Mouse (Mus musculus) effector memory CD4-positive, alpha-beta T cell, adult 5 months (primary cell): ENCODE measurements around the gene Tcn2. TPM values are rescaled to one million over a fixed set of nuclear protein-coding genes. Genes with fewer than 3 reads are reported as not detected.

Experiments used
- polyA plus RNA-seq: library from polyadenylated mRNA; unstranded; fragments of 100-300 nt; shearing (Covaris generic); gene quantifications from one replicate; pipeline ENCODE4 v1.2.1, GENCODE M21; 2017

Gene Tcn2
- polyA plus RNA-seq = 17.6 TPM

DNA sequence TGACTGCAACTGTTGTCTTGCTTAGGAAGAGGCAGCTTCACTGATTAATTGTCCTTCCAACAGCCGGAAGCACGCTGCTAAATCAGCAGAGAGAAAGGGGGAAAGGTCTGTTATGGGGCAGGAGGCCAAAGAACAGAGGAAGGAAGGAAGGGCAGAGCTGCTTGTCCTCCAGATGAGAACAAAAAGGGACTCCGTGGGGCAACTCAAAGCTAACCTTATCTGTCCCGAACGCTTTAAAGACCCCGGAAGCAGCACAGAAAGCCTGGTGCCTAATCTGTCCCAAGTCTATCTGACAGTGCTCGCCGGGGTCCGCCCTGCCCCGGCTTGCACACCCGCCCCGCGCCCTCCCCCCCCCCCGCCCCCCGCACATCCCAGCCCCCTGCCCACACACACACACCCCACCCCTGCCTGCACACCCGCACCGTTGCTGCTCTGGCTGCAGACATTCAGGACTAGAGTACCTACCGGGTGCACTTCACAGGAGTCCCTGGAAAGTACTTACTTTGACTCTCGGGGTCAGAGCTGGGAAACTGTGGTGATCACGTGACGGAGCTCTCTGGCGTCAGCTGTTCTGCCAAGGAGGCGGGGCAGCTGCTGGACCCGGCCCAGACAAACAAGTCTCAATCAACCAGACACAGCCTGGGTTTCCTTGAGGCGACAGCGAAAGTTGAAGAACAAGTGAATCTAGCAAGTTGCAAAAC, at the start of gene Tcn2:
Gene Tcn2, minus strand, starts transcription at position 649 of the 701 bp plus-strand sequence.

GRCm38 (mm10) chr11:3976678-3977077, 44.7 kb upstream of the Tcn2 start, which contains the start of gene 4930556J24Rik:
Gene 4930556J24Rik (minus strand): TSS chr11:3976778.

GRCm38 (mm10) chr11:3963610-3964415, 31.9 kb upstream of the Tcn2 start, which contains the start of gene Pes1:
Gene Pes1 (plus strand): TSS chr11:3963975.

GRCm38 (mm10) chr11:3914109-3914840, 17.7 kb downstream of the Tcn2 start, which contains the start of gene Slc35e4:
Gene Slc35e4 (minus strand): TSS chr11:3914664.

GRCm38 (mm10) chr11:3894406-3895281, 37.3 kb downstream of the Tcn2 start, which contains the start of the genes 4921536K21Rik and Dusp18:
Gene 4921536K21Rik (minus strand): TSS chr11:3895098.
Gene Dusp18 (plus strand): TSS chr11:3895240.

Other genes with a start within 250 kb of the Tcn2 start
- gene Osbp2, start 68.3 kb downstream of the Tcn2 start, polyA plus RNA-seq = not detected
- not detected for gene 4921536K21Rik, start 37.1 kb downstream of the Tcn2 start, polyA plus RNA-seq
- gene Dusp18, start 36.9 kb downstream of the Tcn2 start, polyA plus RNA-seq = 0.52 TPM
- gene Slc35e4, start 17.5 kb downstream of the Tcn2 start, polyA plus RNA-seq = 2.3 TPM
- gene Pes1, start 31.8 kb upstream of the Tcn2 start, polyA plus RNA-seq = 49.5 TPM
- not detected for gene 4930556J24Rik, start 44.6 kb upstream of the Tcn2 start, polyA plus RNA-seq
- gene Gal3st1, start 51.5 kb upstream of the Tcn2 start, polyA plus RNA-seq = not detected
- gene Sec14l4, start 99.3 kb upstream of the Tcn2 start, polyA plus RNA-seq = not detected
- gene Sec14l3, start 132.7 kb upstream of the Tcn2 start, polyA plus RNA-seq = not detected
- gene Mtfp1, start 163.3 kb upstream of the Tcn2 start, polyA plus RNA-seq = 0.80 TPM
- 1.6 TPM for gene Sec14l2, start 191.3 kb upstream of the Tcn2 start, polyA plus RNA-seq
- gene Rnf215, start 203.0 kb upstream of the Tcn2 start, polyA plus RNA-seq = 23.9 TPM
- 3.6 TPM for gene Ccdc157, start 228.1 kb upstream of the Tcn2 start, polyA plus RNA-seq
- gene Sf3a1, start 228.2 kb upstream of the Tcn2 start, polyA plus RNA-seq = 42.3 TPM